ENCODE assay signal across 10 mouse cellular contexts in genomic region chr3:97521946-97522731, GRCm38 (mm10).
DNase-seq lines count a peak whose midpoint lies in the region; ATAC-seq and TF ChIP-seq lines count a peak whose summit lies in the region.
"Had no signal": no experiment of that assay in that cellular context is flagged by ENCODE, and none has a peak within 500 bp of the region (broad histone marks: within the 10 kb centered on the region; RNA-seq: fewer than 3 reads in every experiment).

No protein-coding gene starts in this region.

- peak; percentile 83 for ATAC-seq in hindbrain, embryonic 14.5 days (ENCODE audit: low FRiP score)

- intact Hi-C loops in left cerebral cortex, postnatal 25 days (cut with DNase I), result loop anchor here (5.0 kb wide), 1 partner anchor 225 kb away; the partner anchor contains the start of gene Bcl9

- peak overlapping the region; percentile 28; the same call in 1 of the 2 replicates for H3K9ac ChIP-seq in hindbrain, embryonic 14.5 days
- H3K9ac ChIP-seq: heart, embryonic 15.5 days; limb, embryonic 12.5 days had no signal

- no peak overlapping the region for H3K4me3 ChIP-seq in hindbrain, embryonic 14.5 days (replicated peaks; ENCODE audit: low read length)
- H3K4me3 ChIP-seq in thymus, adult 2 months (ENCODE audit: control insufficient read depth, insufficient read depth, low read length), result no peak overlapping the region
- no peak overlapping the region for H3K4me3 ChIP-seq in kidney, adult 2 months (ENCODE audit: insufficient read depth, low read depth, low read length)
- H3K4me3 ChIP-seq: heart, embryonic 15.5 days; limb, embryonic 12.5 days had no signal

- 58% methylated on average over 13 of the region's 13 CpGs for WGBS in hindbrain, embryonic 14.5 days
- WGBS in thymus, adult 2 months, result 85% methylated on average over 13 of the region's 13 CpGs
- WGBS in kidney, adult 2 months, result 77% methylated on average over 13 of the region's 13 CpGs

- no peak for TF ChIP-seq CTCF in thymus, adult 2 months (IDR thresholded peaks at IDR 0.05; ENCODE audit: borderline replicate concordance, control insufficient read depth, extremely low read depth, insufficient read depth, low read length, poor library complexity)
- TF ChIP-seq CTCF in kidney, adult 2 months (conservative IDR thresholded peaks at IDR 0.05; ENCODE audit: insufficient read depth, insufficient read length, low read depth, low read length), result no peak

- peak overlapping the region; percentile 79 for H3K27ac ChIP-seq in hindbrain, embryonic 14.5 days
- no peak overlapping the region for H3K27ac ChIP-seq in thymus, adult 2 months (ENCODE audit: control insufficient read depth, insufficient read depth, low read length)
- H3K27ac ChIP-seq in kidney, adult 2 months (ENCODE audit: insufficient read depth, low read depth, low read length), result no peak overlapping the region
- H3K27ac ChIP-seq: heart, embryonic 15.5 days; limb, embryonic 12.5 days had no signal

- peaks cover 11% of the 10 kb centered on the region; the same call in 1 of the 2 replicates for H3K9me3 ChIP-seq in hindbrain, embryonic 14.5 days (ENCODE audit: control insufficient read depth, low read length)
- H3K9me3 ChIP-seq: heart, embryonic 15.5 days had no signal

- no peaks in the 10 kb centered on the region for H3K27me3 ChIP-seq in hindbrain, embryonic 14.5 days (ENCODE audit: control insufficient read depth, insufficient read depth, low read length)
- no peaks in the 10 kb centered on the region for H3K27me3 ChIP-seq in thymus, adult 2 months (ENCODE audit: control insufficient read depth, insufficient read depth, low read length)
- H3K27me3 ChIP-seq in kidney, adult 2 months (replicated peaks; ENCODE audit: control insufficient read depth, insufficient read depth, low read length), result no peaks in the 10 kb centered on the region; the same call in 1 of the 2 replicates
- H3K27me3 ChIP-seq: heart, embryonic 15.5 days; limb, embryonic 12.5 days had no signal

- peaks cover 19% of the 10 kb centered on the region for H3K4me1 ChIP-seq in hindbrain, embryonic 14.5 days (replicated peaks; ENCODE audit: control insufficient read depth, insufficient read depth, low read length)
- no peaks in the 10 kb centered on the region for H3K4me1 ChIP-seq in thymus, adult 2 months (replicated peaks; ENCODE audit: control insufficient read depth, insufficient read depth, low read length)
- no peaks in the 10 kb centered on the region for H3K4me1 ChIP-seq in kidney, adult 2 months (ENCODE audit: control insufficient read depth, insufficient read depth, low read length)
- H3K4me1 ChIP-seq: heart, embryonic 15.5 days had no signal

- no peak for TF ChIP-seq POLR2A in thymus, adult 2 months (IDR thresholded peaks at IDR 0.05; ENCODE audit: control insufficient read depth, extremely low read depth, insufficient read depth, low read length, poor library complexity)
- TF ChIP-seq POLR2A in kidney, adult 2 months (IDR thresholded peaks at IDR 0.05; ENCODE audit: low read depth, low read length), result no peak

- no peaks in the 10 kb centered on the region for H3K36me3 ChIP-seq in hindbrain, embryonic 14.5 days (replicated peaks; ENCODE audit: control insufficient read depth, insufficient read depth)
- H3K36me3 ChIP-seq in thymus, adult 2 months (ENCODE audit: control insufficient read depth, insufficient read depth, low read length), result no peaks in the 10 kb centered on the region
- H3K36me3 ChIP-seq in kidney, adult 2 months (ENCODE audit: control insufficient read depth, insufficient read depth, low read length), result no peaks in the 10 kb centered on the region
- H3K36me3 ChIP-seq: heart, embryonic 15.5 days; limb, embryonic 12.5 days had no signal

- peak overlapping the region; percentile 19; the same call in 1 of the 2 replicates for H3K4me2 ChIP-seq in hindbrain, embryonic 14.5 days (replicated peaks)
- H3K4me2 ChIP-seq: heart, embryonic 15.5 days; limb, embryonic 12.5 days had no signal

- peak; percentile 61 to 75 for DNase-seq in cerebellum, postnatal 14 days
- DNase-seq in cerebellum, adult 11 months, result no peak
- peak; percentile 84 for DNase-seq in hindbrain, embryonic 14.5 days (ENCODE audit: low spot score)
- peak; percentile 84 to 96 for DNase-seq in left cerebral cortex, postnatal 25 days (ENCODE audit: low spot score in 2 of 2)
- peak; percentile 94 to 97 for DNase-seq in right cerebral cortex, postnatal 10 days (ENCODE audit: low spot score in 2 of 2)
- no peak for DNase-seq in thymus, adult 2 months
- DNase-seq in kidney, adult 9 months, result no peak
- DNase-seq in kidney, adult 2 months, result no peak

Comparison
In these comparisons a context has a peak if more than half of its experiments do, and no peak if none do; other contexts are left out.
1. DNase-seq: peak in cerebellum, postnatal 14 days (2 of 2), hindbrain, embryonic 14.5 days (single experiment), left cerebral cortex, postnatal 25 days (2 of 2) and right cerebral cortex, postnatal 10 days (2 of 2); none in cerebellum, adult 11 months (single experiment), thymus, adult 2 months (single experiment), kidney, adult 9 months (single experiment) and kidney, adult 2 months (single experiment).